Mouse (Mus musculus): ENCODE results near the gene Tmem100. TPM values are rescaled to one million over a fixed set of nuclear protein-coding genes. Genes with fewer than 3 reads are reported as not detected.
A peak's percentile ranks its signal among the peaks of the same experiment; 100 is the strongest.

Gene Tmem100
- polyA plus RNA-seq, 1 experiment = 1.5 TPM

DNA sequence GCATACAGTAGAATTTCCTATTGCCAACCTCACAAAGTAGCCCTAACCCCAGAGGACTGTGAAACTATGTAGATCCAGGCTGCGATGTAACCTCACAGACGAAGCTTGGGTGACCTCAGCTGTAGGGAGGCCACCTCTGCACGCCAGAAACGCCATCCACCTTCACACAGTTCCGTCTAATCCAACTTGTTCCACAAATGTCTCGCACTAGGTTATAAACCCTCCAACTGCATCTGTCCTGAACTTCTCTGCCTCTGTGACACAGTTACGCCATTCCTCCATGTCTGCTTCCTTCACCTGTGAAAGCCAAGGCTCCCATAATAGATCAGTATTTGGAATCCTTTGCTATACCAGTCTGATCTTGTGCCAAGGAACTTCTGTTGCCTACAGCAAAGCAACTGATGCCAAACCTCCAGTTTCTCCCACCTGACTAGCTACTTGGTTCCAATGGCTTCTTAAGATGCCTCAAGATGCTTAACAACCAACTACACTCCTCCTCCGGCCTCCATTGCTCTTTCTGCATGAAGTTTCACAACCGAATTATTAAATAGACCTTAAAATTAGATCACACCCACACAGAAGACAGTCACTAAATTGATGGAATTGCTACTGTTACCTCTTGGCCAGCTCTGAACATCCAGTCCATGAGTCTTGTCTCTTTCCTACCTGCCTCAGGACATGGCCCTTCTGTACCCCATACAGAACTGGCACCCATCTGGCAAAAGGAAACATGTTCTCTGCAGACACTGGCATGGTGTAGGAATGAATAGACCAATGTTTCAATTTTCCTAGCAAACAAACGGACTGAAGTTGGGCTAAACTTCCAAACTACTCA is 28.5 kb upstream of the Tmem100 start:
- peaks cover 23% of the 10 kb centered on the region for H3K4me1 ChIP-seq (ENCODE audit: control insufficient read depth, insufficient read depth, low read length)
- no peak for DNase-seq

DNA sequence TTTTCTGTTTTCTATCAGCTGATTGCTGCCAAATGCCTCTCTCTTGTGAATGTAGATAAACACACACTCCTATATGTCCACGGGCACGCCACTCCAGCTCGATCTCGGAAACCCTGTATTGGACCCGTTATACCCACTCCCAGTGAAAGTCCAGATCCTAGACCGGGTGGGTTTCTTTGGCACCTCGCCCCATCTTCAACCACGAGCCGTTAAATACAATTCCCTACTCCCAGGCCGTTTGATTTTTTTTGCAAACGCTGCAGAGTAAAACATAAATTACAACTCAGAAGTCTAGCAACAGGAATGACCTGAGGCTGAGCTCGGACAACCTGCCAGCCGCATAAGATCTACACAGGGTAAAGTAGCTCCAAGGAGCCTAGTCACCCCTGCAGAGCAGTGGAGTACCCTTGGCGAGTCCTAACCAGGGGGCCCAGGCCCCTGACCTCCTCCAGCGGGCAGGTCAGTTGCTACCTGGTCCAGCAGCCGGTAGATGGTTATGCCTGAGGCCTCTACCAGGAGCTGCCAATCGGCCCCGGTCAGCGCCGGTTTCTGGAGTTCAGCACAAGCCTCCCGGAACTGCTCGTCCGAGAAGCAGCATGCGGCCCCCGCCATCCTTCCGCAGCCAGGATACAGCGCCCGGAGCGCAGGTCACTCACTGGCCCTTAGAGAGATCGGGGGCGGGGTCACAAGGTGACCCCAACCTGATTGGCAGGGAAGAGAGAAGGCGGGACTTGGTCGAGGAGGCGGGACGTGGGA is 27.7 kb upstream of the Tmem100 start, which contains the start of gene Pctp:
Pctp (minus strand) TSS at position 664 of the 756 bp plus-strand sequence.
- peak; percentile 96 for DNase-seq
- 7% methylated on average over 35 of the region's 35 CpGs for WGBS
- H3K36me3 ChIP-seq (ENCODE audit: control insufficient read depth, insufficient read depth, low read length) = no peaks in the 10 kb centered on the region
- H3K27ac ChIP-seq (ENCODE audit: insufficient read depth, low read depth, low read length) = peak within 1 kb of the TSS; percentile 79
- no peaks in the 10 kb centered on the region for H3K27me3 ChIP-seq (replicated peaks; ENCODE audit: control insufficient read depth, insufficient read depth, low read length)
- peak within 1 kb of the TSS; percentile 82 for H3K4me3 ChIP-seq (ENCODE audit: insufficient read depth, low read depth, low read length)
- peaks cover 17% of the 10 kb centered on the region for H3K4me1 ChIP-seq (ENCODE audit: control insufficient read depth, insufficient read depth, low read length)
- no peak for TF ChIP-seq POLR2A (IDR thresholded peaks at IDR 0.05; ENCODE audit: low read depth, low read length)
- no peak for TF ChIP-seq CTCF (conservative IDR thresholded peaks at IDR 0.05; ENCODE audit: insufficient read depth, insufficient read length, low read depth, low read length)

More for the DNA sequence above, 28.5 kb upstream of the Tmem100 start:
- Histone ChIP-seq H3K27ac (ENCODE audit: insufficient read depth, low read depth, low read length) (peak overlapping the region; percentile 71), H3K27me3 (replicated peaks; ENCODE audit: control insufficient read depth, insufficient read depth, low read length) (no peaks in the 10 kb centered on the region), H3K36me3 (ENCODE audit: control insufficient read depth, insufficient read depth, low read length) (no peaks in the 10 kb centered on the region), H3K4me3 (ENCODE audit: insufficient read depth, low read depth, low read length) (peak overlapping the region; percentile 82; the same call in 1 of the 2 replicates)
- TF ChIP-seq CTCF (conservative IDR thresholded peaks at IDR 0.05; ENCODE audit: insufficient read depth, insufficient read length, low read depth, low read length) = no peak
- no peak for TF ChIP-seq POLR2A (IDR thresholded peaks at IDR 0.05; ENCODE audit: low read depth, low read length)
- 77% methylated on average over 10 of the region's 10 CpGs for WGBS

DNA sequence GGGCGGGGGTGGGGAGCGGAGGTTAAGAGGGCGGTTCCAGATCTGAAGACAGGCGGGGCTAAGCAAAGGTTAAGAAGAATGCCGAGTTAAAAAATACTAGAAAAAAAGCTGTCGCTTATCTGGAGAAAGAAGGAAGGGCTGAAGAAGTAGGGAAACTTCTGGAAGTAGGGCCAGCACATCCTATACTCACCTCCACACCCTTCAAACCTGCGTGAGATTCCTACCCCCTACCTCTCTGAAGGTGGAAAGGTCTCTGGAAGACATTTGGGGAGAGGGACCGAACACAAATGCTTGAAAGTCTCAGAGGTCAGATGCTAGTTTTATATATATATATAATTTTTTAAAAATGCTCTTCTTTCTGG is 27.2 kb upstream of the Tmem100 start:
- H3K27me3 ChIP-seq (replicated peaks; ENCODE audit: control insufficient read depth, insufficient read depth, low read length) = no peaks in the 10 kb centered on the region
- H3K4me3 ChIP-seq (ENCODE audit: insufficient read depth, low read depth, low read length) = peak overlapping the region; percentile 50
- H3K36me3 ChIP-seq (ENCODE audit: control insufficient read depth, insufficient read depth, low read length) = no peaks in the 10 kb centered on the region
- H3K4me1 ChIP-seq (ENCODE audit: control insufficient read depth, insufficient read depth, low read length) = peaks cover 12% of the 10 kb centered on the region
- WGBS = 5% methylated on average over 8 of the region's 8 CpGs
- H3K27ac ChIP-seq (ENCODE audit: insufficient read depth, low read depth, low read length) = peak overlapping the region; percentile 79
- no peak for DNase-seq
- no peak for TF ChIP-seq CTCF (conservative IDR thresholded peaks at IDR 0.05; ENCODE audit: insufficient read depth, insufficient read length, low read depth, low read length)
- no peak for TF ChIP-seq POLR2A (IDR thresholded peaks at IDR 0.05; ENCODE audit: low read depth, low read length)

DNA sequence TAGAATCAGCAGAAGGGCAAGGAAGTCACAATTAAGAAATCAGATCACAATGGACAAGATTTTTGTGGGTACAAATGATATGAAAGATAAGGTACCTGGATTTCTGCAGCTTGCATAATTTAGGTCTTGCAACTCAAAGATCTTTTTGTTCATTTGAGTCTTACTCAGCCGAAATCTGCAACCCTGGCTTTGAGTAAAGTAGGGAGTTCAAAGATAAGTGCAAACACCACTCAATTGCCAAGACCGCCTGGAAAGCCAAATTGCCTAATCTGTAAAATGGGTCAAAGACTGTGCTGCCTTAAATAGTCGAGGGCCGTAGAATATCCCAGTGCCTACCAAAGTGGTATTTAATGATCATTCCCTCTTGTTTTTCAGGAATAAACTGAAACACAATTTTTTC is 26.8 kb upstream of the Tmem100 start:
- Histone ChIP-seq H3K27ac (ENCODE audit: insufficient read depth, low read depth, low read length) (no peak overlapping the region), H3K27me3 (replicated peaks; ENCODE audit: control insufficient read depth, insufficient read depth, low read length) (no peaks in the 10 kb centered on the region), H3K4me3 (ENCODE audit: insufficient read depth, low read depth, low read length) (no peak overlapping the region), H3K36me3 (ENCODE audit: control insufficient read depth, insufficient read depth, low read length) (no peaks in the 10 kb centered on the region), H3K4me1 (ENCODE audit: control insufficient read depth, insufficient read depth, low read length) (peaks cover 11% of the 10 kb centered on the region)
- 90% methylated on average over 4 of the region's 4 CpGs for WGBS
- TF ChIP-seq POLR2A (IDR thresholded peaks at IDR 0.05; ENCODE audit: low read depth, low read length) (no peak), CTCF (conservative IDR thresholded peaks at IDR 0.05; ENCODE audit: insufficient read depth, insufficient read length, low read depth, low read length) (no peak)
- no peak for DNase-seq

DNA sequence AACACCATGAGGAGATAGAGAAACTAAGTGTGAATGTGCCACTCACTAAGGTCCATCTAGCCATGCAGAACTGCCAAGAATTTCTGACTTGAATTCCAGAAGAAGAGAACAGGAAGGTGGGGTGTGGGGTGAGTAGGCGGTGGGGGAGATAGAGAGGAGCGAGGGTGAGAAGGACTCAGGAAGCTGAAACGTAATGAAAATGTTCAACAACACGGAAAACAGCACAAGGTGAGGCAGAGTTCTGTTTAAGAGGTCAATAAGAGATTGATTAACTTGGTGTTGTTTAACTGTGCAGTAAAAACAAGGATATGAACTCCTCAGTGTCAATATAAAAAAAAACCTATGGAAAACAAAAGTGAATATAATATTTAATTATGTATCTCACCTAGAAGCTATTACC is 24.0 kb upstream of the Tmem100 start:
- Histone ChIP-seq H3K27me3 (replicated peaks; ENCODE audit: control insufficient read depth, insufficient read depth, low read length) (no peaks in the 10 kb centered on the region), H3K4me1 (ENCODE audit: control insufficient read depth, insufficient read depth, low read length) (peaks cover 11% of the 10 kb centered on the region), H3K4me3 (ENCODE audit: insufficient read depth, low read depth, low read length) (no peak overlapping the region), H3K27ac (ENCODE audit: insufficient read depth, low read depth, low read length) (no peak overlapping the region), H3K36me3 (ENCODE audit: control insufficient read depth, insufficient read depth, low read length) (no peaks in the 10 kb centered on the region)
- no peak for DNase-seq
- 23% methylated on average over 4 of the region's 4 CpGs for WGBS
- no peak for TF ChIP-seq POLR2A (IDR thresholded peaks at IDR 0.05; ENCODE audit: low read depth, low read length)

DNA sequence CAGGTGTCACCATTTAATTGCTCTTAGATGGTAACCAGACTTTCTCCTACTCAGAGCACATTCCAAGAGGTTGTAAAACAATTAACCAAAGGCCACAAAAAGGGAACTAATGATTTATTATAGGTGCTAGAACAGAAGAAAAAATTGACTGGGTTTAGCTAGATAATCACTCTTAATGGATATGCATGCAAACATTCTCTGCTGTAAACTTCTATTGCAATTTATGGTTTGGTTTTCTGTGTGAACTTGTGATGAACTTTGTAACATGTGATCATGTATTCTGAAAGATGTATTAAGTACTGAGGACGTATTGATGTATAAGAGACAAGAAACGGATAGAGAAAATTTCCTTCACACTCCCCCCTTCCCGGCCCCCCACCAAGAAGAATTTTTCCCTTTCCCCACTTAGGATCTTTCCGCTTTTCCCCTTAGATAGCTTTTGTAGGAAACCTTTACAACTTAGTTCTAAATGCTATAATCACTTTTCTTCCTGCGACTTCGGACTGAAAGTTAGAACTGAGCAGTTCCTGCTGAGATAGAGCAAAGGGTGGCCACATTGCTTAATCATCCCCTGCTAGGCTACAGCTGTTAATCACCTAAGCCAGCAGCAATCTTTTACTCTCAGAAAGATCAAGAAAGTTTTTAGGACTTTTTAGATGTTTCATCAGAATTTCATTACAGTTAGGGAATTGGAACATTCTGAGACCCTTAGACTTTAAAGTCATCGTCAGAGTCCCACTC is 22.2 kb upstream of the Tmem100 start:
- no peak for DNase-seq
- Histone ChIP-seq H3K27ac (ENCODE audit: insufficient read depth, low read depth, low read length) (no peak overlapping the region), H3K4me1 (ENCODE audit: control insufficient read depth, insufficient read depth, low read length) (peaks cover 3% of the 10 kb centered on the region), H3K36me3 (ENCODE audit: control insufficient read depth, insufficient read depth, low read length) (no peaks in the 10 kb centered on the region), H3K27me3 (replicated peaks; ENCODE audit: control insufficient read depth, insufficient read depth, low read length) (no peaks in the 10 kb centered on the region), H3K4me3 (ENCODE audit: insufficient read depth, low read depth, low read length) (no peak overlapping the region)
- TF ChIP-seq CTCF (conservative IDR thresholded peaks at IDR 0.05; ENCODE audit: insufficient read depth, insufficient read length, low read depth, low read length) = no peak
- TF ChIP-seq POLR2A (IDR thresholded peaks at IDR 0.05; ENCODE audit: low read depth, low read length) = no peak
- 50% methylated on average over 7 of the region's 7 CpGs for WGBS
